Mouse (Mus musculus): ENCODE measurements around the gene Ifna2. TPM values are rescaled to one million over a fixed set of nuclear protein-coding genes. Genes with fewer than 3 reads are reported as not detected.

Gene Ifna2
- total RNA-seq, 2 experiments from 2014 or later, result not detected

GRCm38 (mm10) chr4:88655461-88655860 is 28.3 kb downstream of the Ifna2 start:
- DNase-seq, result no peak
- intact Hi-C loops (cut with DNase I), result no loop called here

GRCm38 (mm10) chr4:88653644-88654043 is 30.1 kb downstream of the Ifna2 start:
- no peak for DNase-seq
- intact Hi-C loops (cut with DNase I), result no loop called here

DNA sequence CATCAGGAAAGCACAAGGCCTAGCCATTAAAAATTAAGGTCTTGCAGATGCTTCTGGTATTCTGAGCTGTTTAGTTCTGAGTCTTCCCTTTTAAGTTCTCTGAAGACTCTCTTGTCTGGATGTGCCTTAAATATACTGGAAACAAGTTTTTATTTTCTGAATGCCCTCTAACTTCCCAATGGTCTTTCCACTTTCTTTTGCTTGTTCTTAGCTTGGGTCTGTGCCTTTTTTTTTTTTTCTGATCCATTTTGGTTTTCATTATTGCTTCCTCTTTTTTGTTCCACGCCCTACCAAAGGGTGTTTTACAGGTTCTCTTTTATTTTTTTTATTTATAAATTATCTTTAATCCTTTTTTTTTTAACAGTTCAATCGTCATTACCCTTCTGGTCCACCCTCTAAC is 39.4 kb downstream of the Ifna2 start, which contains the start of gene Ifna13:
Ifna13 (minus strand) TSS at position 101 of the 400 bp plus-strand sequence.
- intact Hi-C loops (cut with DNase I), result no loop called here
- DNase-seq, result no peak

- intact Hi-C loops (cut with DNase I), result no loop called here
- DNase-seq, result no peak
Observed at GRCm38 (mm10) chr4:88642526-88642925, 41.2 kb downstream of the Ifna2 start.

- intact Hi-C loops (cut with DNase I), result no loop called here
- DNase-seq, result peak; percentile 93
Observed at GRCm38 (mm10) chr4:88641077-88641831, 42.5 kb downstream of the Ifna2 start.

- DNase-seq, result no peak
- intact Hi-C loops (cut with DNase I), result no loop called here
Observed at GRCm38 (mm10) chr4:88640704-88641076, 43.0 kb downstream of the Ifna2 start.

- no peak for DNase-seq
- intact Hi-C loops (cut with DNase I), result no loop called here
Observed at GRCm38 (mm10) chr4:88634311-88634710, 49.4 kb downstream of the Ifna2 start, which contains the start of gene C87499. Gene C87499, minus strand, starts transcription at chr4:88634411.

Other genes starting within 250 kb of the Ifna2 start
- 1 to 10 TPM; 3.5 to 3.6 TPM for gene Hacd4, start 245.0 kb downstream of the Ifna2 start, total RNA-seq (2021)
- gene Ifnb1, start 161.1 kb downstream of the Ifna2 start, total RNA-seq (2021), result not detected
- gene Ifna15, start 125.7 kb downstream of the Ifna2 start, total RNA-seq (2021), result not detected
- not detected for gene Ifna14, start 112.1 kb downstream of the Ifna2 start, total RNA-seq (2021)
- gene Ifna9, start 91.5 kb downstream of the Ifna2 start, total RNA-seq (2021), result not detected
- gene Ifna12, start 80.5 kb downstream of the Ifna2 start, total RNA-seq (2021), result not detected
- not detected for gene C87499, start 49.5 kb downstream of the Ifna2 start, total RNA-seq (2021)
- not detected for gene Ifna13, start 39.5 kb downstream of the Ifna2 start, total RNA-seq (2021)
- not detected for gene Ifna16, start 7.0 kb downstream of the Ifna2 start, total RNA-seq (2021)
- gene Ifnab, start 7.4 kb upstream of the Ifna2 start, total RNA-seq (2021), result not detected
- 1 to 10 TPM; 1.5 to 1.7 TPM for gene Gm26566, start 37.9 kb upstream of the Ifna2 start, total RNA-seq (2021)
- 100 to 1,000 TPM; 105 to 106 TPM for gene Klhl9, start 38.6 kb upstream of the Ifna2 start, total RNA-seq (2021)
- gene Gm13271, start 71.0 kb upstream of the Ifna2 start, total RNA-seq (2021), result not detected
- not detected for gene Gm13283, start 76.2 kb upstream of the Ifna2 start, total RNA-seq (2021)
- not detected for gene Gm13290, start 89.9 kb upstream of the Ifna2 start, total RNA-seq (2021)
- not detected for gene Gm13289, start 93.0 kb upstream of the Ifna2 start, total RNA-seq (2021)
- not detected for gene Gm13272, start 95.9 kb upstream of the Ifna2 start, total RNA-seq (2021)
- gene Ifnz, start 98.2 kb upstream of the Ifna2 start, total RNA-seq (2021), result not detected
- not detected for gene Gm13276, start 101.8 kb upstream of the Ifna2 start, total RNA-seq (2021)
- not detected for gene Gm13277, start 104.7 kb upstream of the Ifna2 start, total RNA-seq (2021)
- not detected for gene Gm13278, start 107.6 kb upstream of the Ifna2 start, total RNA-seq (2021)
- gene Gm13275, start 110.6 kb upstream of the Ifna2 start, total RNA-seq (2021), result not detected
- gene Gm13279, start 113.5 kb upstream of the Ifna2 start, total RNA-seq (2021), result not detected
- under 1 TPM in 1 of 2 experiments, not detected in 1; 0.24 TPM for gene Gm13285, start 115.8 kb upstream of the Ifna2 start, total RNA-seq (2021)
- not detected for gene Gm13287, start 119.3 kb upstream of the Ifna2 start, total RNA-seq (2021)
- gene Gm13288, start 121.6 kb upstream of the Ifna2 start, total RNA-seq (2021), result not detected
- not detected for gene Ifna7, start 132.3 kb upstream of the Ifna2 start, total RNA-seq (2021)
- not detected for gene Ifna11, start 136.0 kb upstream of the Ifna2 start, total RNA-seq (2021)
- gene Ifna6, start 143.5 kb upstream of the Ifna2 start, total RNA-seq (2021), result not detected
- gene Ifna5, start 151.6 kb upstream of the Ifna2 start, total RNA-seq (2021), result not detected
- gene Ifna4, start 157.9 kb upstream of the Ifna2 start, total RNA-seq (2021), result not detected
- not detected for gene Ifna1, start 166.2 kb upstream of the Ifna2 start, total RNA-seq (2021)
- not detected for gene Ifne, start 196.3 kb upstream of the Ifna2 start, total RNA-seq (2021)

Measured in left cerebral cortex, postnatal 4 days (tissue).